Mouse (Mus musculus) spleen, postnatal 14 days (tissue): ENCODE measurements at regions not wholly inside any gene's neighbourhood (a gene's known extent, or its start where the extent isn't known, plus 50 kb on each side); places are given as distances from the start of the nearest gene placed in this dataset.

Experiments
- DNase-seq, 2 experiments: peaks; one replicate each; pipeline ENCODE4 v3.0.0; 2021 to 2022; ENCODE audit warnings: low spot score in 2 of 2

DNA sequence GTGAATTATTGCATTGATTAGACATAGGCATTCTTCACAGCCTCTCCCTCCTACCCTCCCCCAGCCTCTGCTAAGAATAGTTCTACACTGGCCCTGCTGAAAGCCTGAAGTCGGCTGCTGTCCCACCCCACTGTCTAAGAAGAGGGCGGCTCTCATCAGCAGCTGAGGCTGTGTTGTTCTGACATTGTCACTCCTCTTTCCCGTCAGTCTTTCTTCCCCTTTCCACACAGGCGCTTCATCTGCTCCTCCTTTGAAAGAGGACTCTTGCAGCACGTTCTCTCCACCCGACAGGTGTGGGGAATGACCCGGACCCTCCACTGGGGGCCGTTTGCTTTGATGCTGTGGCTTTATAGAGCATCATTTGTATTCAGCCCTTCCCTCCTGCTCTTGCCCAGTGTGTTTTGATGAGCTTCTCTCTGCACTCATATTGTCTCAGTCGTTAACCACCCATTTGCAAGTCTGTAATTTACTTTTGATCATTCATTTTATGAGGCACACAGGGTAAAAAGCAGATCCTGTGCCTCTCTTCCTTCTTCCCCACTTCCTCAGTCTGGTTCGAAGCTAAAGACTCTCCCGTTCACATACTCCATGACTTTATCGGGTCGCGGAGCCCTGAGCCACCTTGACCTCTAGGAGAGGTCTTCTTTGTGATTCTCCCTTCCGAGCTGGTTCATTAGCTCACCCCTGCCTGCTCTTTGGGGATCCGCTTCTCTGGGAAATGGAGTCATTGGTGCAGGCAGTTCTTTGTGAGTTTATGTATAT, 142.2 kb upstream of the Snx19 start:
- DNase-seq, result no peak

DNA sequence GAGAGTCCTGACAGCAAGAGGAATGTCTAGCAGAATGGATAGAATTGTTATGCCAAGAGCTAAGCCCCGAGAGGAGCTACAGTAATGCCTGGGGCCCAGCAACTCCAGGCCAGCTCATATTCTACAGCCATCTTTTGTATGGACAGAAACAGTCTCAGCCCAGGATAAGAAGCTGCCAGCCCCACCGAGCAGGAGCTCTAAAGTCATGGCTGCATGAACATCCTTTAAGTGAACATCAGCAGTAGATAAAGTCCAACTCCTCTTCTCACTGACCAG, 141.6 kb upstream of the Snx19 start:
- no peak for DNase-seq

DNA sequence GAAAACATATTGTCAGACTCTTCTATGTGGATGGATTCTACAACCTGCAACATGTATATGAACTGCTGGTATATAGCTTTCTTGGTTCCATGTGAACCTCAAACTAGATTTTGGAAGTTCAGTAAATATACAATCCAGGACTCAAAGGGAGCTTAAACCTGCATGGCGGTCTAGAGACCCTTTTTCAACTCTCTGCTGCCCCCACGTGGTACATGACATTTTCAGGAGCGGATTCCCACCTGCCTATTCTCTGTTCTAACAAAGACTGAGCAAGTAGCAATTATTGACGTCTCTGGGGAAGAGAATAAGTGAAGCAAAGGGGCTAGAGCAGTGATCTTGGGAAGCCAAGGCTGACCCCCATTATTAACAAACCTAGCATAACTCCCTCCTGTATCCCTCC, 127.1 kb upstream of the Snx19 start:
- no peak for DNase-seq

DNA sequence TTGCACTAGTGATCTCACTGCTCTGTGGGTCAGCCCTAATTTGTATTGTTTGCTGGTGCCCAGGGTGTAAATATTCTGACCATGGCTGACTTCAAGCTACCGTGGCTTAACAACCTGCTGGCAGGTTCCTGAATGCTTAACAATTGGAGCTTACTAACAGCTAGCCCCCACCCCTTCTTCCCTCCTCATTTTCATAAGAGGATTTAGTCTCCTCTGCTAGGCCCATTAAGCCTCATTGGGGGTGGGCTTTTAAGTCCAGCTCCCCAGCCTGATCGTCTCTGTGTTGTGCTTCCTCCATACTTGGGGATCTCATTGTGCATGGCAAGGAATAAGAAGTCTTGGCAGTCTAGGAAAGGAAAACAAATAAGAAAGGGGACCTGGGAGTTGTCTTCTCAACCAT, 118.6 kb upstream of the Snx19 start:
- DNase-seq, result no peak

DNA sequence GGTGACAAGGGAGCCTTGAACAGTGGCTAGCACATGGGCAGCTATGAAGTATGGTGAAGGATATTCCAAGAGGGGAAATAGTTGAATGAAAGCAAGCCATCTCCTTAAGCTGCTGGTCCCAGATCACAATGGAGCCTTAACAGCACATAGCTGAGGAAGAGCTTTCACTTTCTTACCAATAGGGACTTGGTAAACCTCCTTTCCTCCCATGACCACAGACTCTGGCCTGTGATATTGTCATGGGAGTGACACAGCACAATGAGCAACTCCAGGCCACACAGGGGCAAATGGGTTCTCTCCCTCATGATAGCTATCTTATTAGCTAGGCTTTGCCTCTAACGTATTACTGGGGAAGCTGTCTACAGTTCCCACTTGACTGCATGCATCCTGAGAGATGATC, 113.5 kb upstream of the Snx19 start:
- no peak for DNase-seq

DNA sequence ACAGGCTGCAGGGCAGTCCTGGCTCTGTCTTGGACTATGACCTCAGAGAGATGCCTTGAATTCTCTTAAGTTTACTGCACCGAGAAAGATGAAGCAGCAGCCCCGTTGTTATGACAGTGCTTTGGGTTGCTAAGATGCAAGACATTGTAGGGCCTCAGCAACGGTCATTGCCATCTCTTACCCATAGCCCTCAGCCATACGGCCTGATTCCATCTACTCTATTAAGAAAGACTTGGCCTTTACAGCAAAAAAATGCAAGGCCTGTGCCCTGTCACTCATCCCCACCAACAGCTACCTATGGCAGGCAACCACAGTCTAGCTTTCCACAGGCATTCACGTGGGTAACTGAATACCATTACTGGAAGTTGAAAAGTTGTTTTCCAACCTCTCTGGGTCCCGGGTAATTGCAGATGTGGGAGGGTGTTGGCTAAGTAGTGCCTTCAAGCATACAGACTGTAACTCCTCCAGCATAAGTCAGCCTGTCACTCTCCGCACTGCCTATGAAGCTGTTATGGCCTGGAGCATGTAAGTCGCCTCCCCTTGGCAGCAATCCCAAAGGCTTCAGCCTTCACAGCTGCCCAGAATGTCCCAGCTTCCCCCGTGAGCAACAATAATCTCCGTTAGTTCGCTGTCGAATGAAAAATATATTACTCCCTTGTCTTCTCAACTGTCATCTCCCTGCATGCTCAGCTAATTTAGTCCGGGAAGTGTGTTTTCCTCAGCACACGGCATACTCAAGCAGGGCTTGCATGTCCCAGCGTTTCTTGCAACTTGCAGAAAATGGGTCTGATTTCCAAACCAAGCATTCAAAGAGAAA, 112.3 kb upstream of the Snx19 start:
- no peak for DNase-seq

GRCm38 (mm10) chr9:30315172-30315644, 111.7 kb upstream of the Snx19 start:
- no peak for DNase-seq

DNA sequence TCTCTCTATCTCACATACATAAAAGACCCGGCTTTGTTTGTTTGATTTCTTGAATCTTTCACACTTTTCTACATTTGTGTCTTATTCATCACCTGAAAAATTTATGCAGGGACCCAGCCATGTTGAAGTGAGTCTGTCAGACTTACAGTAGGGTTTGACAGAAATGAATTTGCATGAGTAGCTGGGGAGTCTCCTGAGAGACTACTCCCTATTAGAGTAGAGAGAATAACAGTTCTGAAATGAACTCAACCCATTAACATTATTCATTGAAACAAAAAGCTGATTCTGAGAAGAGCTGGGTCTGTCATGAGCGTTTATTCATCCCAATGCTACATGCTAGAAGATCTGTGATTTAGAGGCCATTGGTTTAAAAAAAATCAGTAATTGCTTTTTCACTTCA, 82.0 kb upstream of the Snx19 start:
- DNase-seq, result no peak

DNA sequence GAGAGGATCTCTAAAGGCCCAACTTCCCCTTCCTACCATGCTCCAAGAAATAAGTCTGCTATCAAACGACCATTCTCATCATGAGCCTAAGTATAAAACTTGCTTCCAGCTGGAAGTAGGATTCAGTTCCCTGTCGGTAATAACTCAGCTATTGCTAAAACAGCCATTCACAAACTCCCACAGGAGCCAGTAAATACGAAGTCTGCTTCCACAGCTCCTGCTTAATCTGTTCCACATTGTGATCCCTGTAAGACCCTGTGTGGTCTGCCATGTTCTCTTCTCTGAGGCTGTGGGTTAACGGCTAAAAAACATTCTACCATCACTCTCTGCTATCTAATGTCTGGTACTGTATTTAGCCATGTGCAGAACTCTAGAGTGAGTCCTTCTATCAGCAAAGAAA, 72.9 kb upstream of the Snx19 start:
- no peak for DNase-seq

DNA sequence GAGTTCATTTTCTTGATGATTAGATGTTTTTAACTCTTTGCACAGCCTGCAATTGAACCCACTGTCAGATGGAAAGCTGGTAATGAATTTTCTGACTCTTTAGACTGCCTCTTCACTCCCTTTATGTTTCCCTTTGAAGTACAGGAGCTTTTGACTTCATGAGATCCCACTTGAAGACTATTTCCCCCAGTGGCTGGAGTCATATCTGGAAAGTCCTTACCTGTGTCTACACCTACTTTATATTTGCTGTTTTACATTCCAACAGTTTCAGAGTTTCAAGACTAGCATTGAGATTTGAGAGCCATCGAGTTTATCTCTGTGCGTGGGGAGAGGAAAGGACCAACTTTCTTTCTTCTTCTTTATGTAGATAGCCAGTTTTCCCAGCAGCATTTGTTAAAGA, 71.3 kb upstream of the Snx19 start:
- DNase-seq, result no peak

GRCm38 (mm10) chr9:30369554-30370440, 57.1 kb upstream of the Snx19 start:
- no peak for DNase-seq

- DNase-seq, result no peak
These were observed 56.1 kb upstream of the Snx19 start for GRCm38 (mm10) chr9:30370789-30371188.

- no peak for DNase-seq
These were observed 50.0 kb upstream of the Snx19 start for GRCm38 (mm10) chr9:30376908-30377307.
